Mouse (Mus musculus) cerebellum, postnatal 14 days (tissue): ENCODE measurements around the gene Lcn5.
"Not testable (repeated sequence)": the region's sequence is repeated elsewhere in the genome, so short reads cannot be mapped to it uniquely, and the experiment has no call there.

Experiments used
- DNase-seq, 2 experiments: peaks; one replicate each; pipeline ENCODE4 v3.0.0; 2021; ENCODE audit warnings: mixed read lengths in 2 of 2

The Lcn5 gene

GRCm38 (mm10) chr2:25679559-25679958 lies 21.8 kb downstream of the Lcn5 start:
- DNase-seq = no peak

GRCm38 (mm10) chr2:25682426-25682825 lies 24.7 kb downstream of the Lcn5 start, which contains the start of gene Lcn10:
Gene Lcn10, plus strand, starts transcription at chr2:25682726.
- DNase-seq = no peak

GRCm38 (mm10) chr2:25686941-25687340 lies 29.2 kb downstream of the Lcn5 start:
- no peak for DNase-seq

GRCm38 (mm10) chr2:25694605-25695004 lies 36.9 kb downstream of the Lcn5 start:
- peak; percentile 79 to 91 for DNase-seq

- DNase-seq = no peak
Observed at GRCm38 (mm10) chr2:25696951-25697350, 39.2 kb downstream of the Lcn5 start.

- DNase-seq = no peak
Observed at GRCm38 (mm10) chr2:25698696-25699095, 40.9 kb downstream of the Lcn5 start.

GRCm38 (mm10) chr2:25699743-25700142 lies 42.0 kb downstream of the Lcn5 start, which contains the start of gene Obp2a:
Gene Obp2a, plus strand, starts transcription at chr2:25700043.
- not testable (repeated sequence) for DNase-seq

GRCm38 (mm10) chr2:25701001-25701400 lies 43.2 kb downstream of the Lcn5 start:
- DNase-seq = no peak

GRCm38 (mm10) chr2:25703706-25704105 lies 46.0 kb downstream of the Lcn5 start:
- DNase-seq = no peak

GRCm38 (mm10) chr2:25706643-25707481 lies 49.1 kb downstream of the Lcn5 start, which contains the start of gene Bmyc:
Gene Bmyc, plus strand, starts transcription at chr2:25706739.
- DNase-seq = peak; percentile 89

GRCm38 (mm10) chr2:25708121-25708520 lies 50.4 kb downstream of the Lcn5 start:
- peak; percentile 56 to 74 for DNase-seq

- not testable (repeated sequence) for DNase-seq
Observed at GRCm38 (mm10) chr2:25709056-25709455, 51.3 kb downstream of the Lcn5 start.

GRCm38 (mm10) chr2:25709791-25710190 lies 52.0 kb downstream of the Lcn5 start:
- DNase-seq = not testable (repeated sequence)
